Mouse (Mus musculus): ENCODE measurements around the gene Ptprm. TPM values are rescaled to one million over a fixed set of nuclear protein-coding genes. Genes with fewer than 3 reads are reported as not detected.

The Ptprm gene
- polyA plus RNA-seq, 2 experiments, result 0.66 to 0.79 TPM

DNA sequence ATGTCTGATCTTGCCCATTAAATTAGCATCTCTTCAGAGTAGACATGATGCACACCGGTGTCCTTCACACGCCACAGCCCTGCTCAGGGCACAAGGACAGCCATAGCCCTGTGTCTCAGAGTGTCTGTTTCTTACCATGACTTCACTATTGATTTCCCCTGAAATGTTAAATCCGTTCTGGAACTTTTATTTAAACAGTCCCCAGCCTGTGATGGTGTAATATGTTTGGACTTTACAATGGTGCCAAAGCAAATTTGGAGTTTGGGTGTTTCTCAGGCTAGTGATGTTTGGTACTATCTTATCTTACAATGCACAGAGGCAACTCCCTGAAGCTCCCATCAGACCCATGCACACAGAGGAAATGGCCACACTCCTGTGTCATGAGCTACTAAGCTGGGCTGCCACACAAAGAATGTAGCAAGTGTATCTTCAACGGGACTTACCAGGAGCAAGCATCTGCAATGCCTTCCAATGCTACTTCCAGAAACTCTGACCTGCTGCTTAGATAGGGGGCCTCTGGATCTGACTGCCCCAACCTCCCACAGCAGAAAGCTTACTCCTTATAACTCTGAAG is 212.0 kb downstream of the Ptprm start:
- H3K4me3 ChIP-seq (ENCODE audit: insufficient read depth in 1 of 2, low read depth in 2 of 2, low read length in 2 of 2), result no peak overlapping the region
- H3K4me1 ChIP-seq (replicated peaks; ENCODE audit: control insufficient read depth in 2 of 2, insufficient read depth in 2 of 2, low read length in 1 of 2), result no peaks in the 10 kb centered on the region
- WGBS (ENCODE audit: insufficient replicate concordance), result 69% methylated on average over 4 of the region's 4 CpGs
- H3K27me3 ChIP-seq (ENCODE audit: control insufficient read depth, insufficient read depth, low read length), result no peaks in the 10 kb centered on the region
- H3K36me3 ChIP-seq (replicated peaks; ENCODE audit: control insufficient read depth, insufficient read depth, low read depth), result no peaks in the 10 kb centered on the region
- no peaks in the 10 kb centered on the region for H3K9me3 ChIP-seq (ENCODE audit: control insufficient read depth, low read length)
- H3K4me2 ChIP-seq (ENCODE audit: low read depth), result no peak overlapping the region
- H3K9ac ChIP-seq (replicated peaks), result no peak overlapping the region
- H3K27ac ChIP-seq, result no peak overlapping the region
- DNase-seq (ENCODE audit: low read depth in 3 of 3, low spot score in 3 of 3) (no peak), ATAC-seq (ENCODE audit: insufficient read depth) (no peak)
- TF ChIP-seq CTCF (IDR thresholded peaks at IDR 0.05; ENCODE audit: low read depth) (no peak), EP300 (IDR thresholded peaks at IDR 0.05; ENCODE audit: low read depth) (no peak)

DNA sequence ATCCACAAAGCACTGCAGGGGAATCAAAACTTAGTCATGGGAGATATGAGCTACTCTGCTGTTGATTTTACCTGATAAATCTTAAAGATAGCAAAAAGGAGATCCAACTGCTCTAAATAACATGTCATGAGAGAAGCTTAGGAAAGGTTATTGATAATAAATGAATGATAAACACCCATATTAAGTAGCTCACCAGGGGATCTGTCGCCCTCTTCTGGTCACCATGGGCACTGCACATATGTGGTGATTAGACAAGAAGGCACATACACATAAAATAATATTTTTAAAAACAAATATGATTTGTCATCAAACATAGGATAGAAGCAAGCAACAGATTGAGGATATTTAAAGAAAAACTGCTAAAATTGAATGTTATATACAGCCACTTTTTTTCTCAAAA is 213.8 kb downstream of the Ptprm start:
- H3K27ac ChIP-seq, result no peak overlapping the region
- H3K4me1 ChIP-seq (replicated peaks; ENCODE audit: control insufficient read depth in 2 of 2, insufficient read depth in 2 of 2, low read length in 1 of 2), result 0 out of 4 replicates have a peak, but pooled peaks cover 0 to 1% of the 10 kb centered on the region in 2 experiments
- ATAC-seq (ENCODE audit: insufficient read depth) (no peak), DNase-seq (ENCODE audit: low read depth in 3 of 3, low spot score in 3 of 3) (no peak)
- no peak overlapping the region for H3K4me3 ChIP-seq (ENCODE audit: insufficient read depth in 1 of 2, low read depth in 2 of 2, low read length in 2 of 2)
- no peaks in the 10 kb centered on the region for H3K9me3 ChIP-seq (ENCODE audit: control insufficient read depth, low read length)
- no peaks in the 10 kb centered on the region for H3K27me3 ChIP-seq (ENCODE audit: control insufficient read depth, insufficient read depth, low read length)
- WGBS (ENCODE audit: insufficient replicate concordance), result 5% methylated on average over 1 of the region's 1 CpGs
- H3K36me3 ChIP-seq (replicated peaks; ENCODE audit: control insufficient read depth, insufficient read depth, low read depth), result no peaks in the 10 kb centered on the region
- TF ChIP-seq EP300 (IDR thresholded peaks at IDR 0.05; ENCODE audit: low read depth), result no peak
- peak; percentile 61 for TF ChIP-seq CTCF (IDR thresholded peaks at IDR 0.05; ENCODE audit: low read depth)
- no peak overlapping the region for H3K9ac ChIP-seq (replicated peaks)
- no peak overlapping the region for H3K4me2 ChIP-seq (ENCODE audit: low read depth)

- WGBS (ENCODE audit: insufficient replicate concordance), result 63% methylated on average over 12 of the region's 12 CpGs
- Histone ChIP-seq H3K4me1 (replicated peaks; ENCODE audit: control insufficient read depth in 2 of 2, insufficient read depth in 2 of 2, low read length in 1 of 2) (0 out of 4 replicates have a peak, but pooled peaks cover 0 to 1% of the 10 kb centered on the region in 2 experiments), H3K9ac (replicated peaks) (no peak overlapping the region), H3K27me3 (ENCODE audit: control insufficient read depth, insufficient read depth, low read length) (no peaks in the 10 kb centered on the region), H3K27ac (no peak overlapping the region), H3K36me3 (replicated peaks; ENCODE audit: control insufficient read depth, insufficient read depth, low read depth) (no peaks in the 10 kb centered on the region), H3K4me2 (ENCODE audit: low read depth) (no peak overlapping the region), H3K9me3 (ENCODE audit: control insufficient read depth, low read length) (no peaks in the 10 kb centered on the region), H3K4me3 (ENCODE audit: insufficient read depth in 1 of 2, low read depth in 2 of 2, low read length in 2 of 2) (no peak overlapping the region)
- no peak for TF ChIP-seq EP300 (IDR thresholded peaks at IDR 0.05; ENCODE audit: low read depth)
- TF ChIP-seq CTCF (IDR thresholded peaks at IDR 0.05; ENCODE audit: low read depth), result no peak
- no peak for DNase-seq (ENCODE audit: low read depth in 3 of 3, low spot score in 3 of 3)
- no peak for ATAC-seq (ENCODE audit: insufficient read depth)
Observed at GRCm38 (mm10) chr17:67138981-67139380, 215.3 kb downstream of the Ptprm start.

- no peak for DNase-seq (ENCODE audit: low read depth in 3 of 3, low spot score in 3 of 3)
- WGBS (ENCODE audit: insufficient replicate concordance), result 70% methylated on average over 7 of the region's 7 CpGs
- no peak overlapping the region for H3K4me2 ChIP-seq (ENCODE audit: low read depth)
Observed at GRCm38 (mm10) chr17:67136876-67137275, 217.4 kb downstream of the Ptprm start.

GRCm38 (mm10) chr17:67136421-67136820 is 217.8 kb downstream of the Ptprm start:
- 0 out of 4 replicates have a peak, but pooled peaks cover 0 to 1% of the 10 kb centered on the region in 2 experiments for H3K4me1 ChIP-seq (replicated peaks; ENCODE audit: control insufficient read depth in 2 of 2, insufficient read depth in 2 of 2, low read length in 1 of 2)
- no peak overlapping the region for H3K9ac ChIP-seq (replicated peaks)
- H3K4me3 ChIP-seq (ENCODE audit: insufficient read depth in 1 of 2, low read depth in 2 of 2, low read length in 2 of 2), result no peak overlapping the region
- no peak overlapping the region for H3K4me2 ChIP-seq (ENCODE audit: low read depth)
- H3K36me3 ChIP-seq (replicated peaks; ENCODE audit: control insufficient read depth, insufficient read depth, low read depth), result no peaks in the 10 kb centered on the region
- TF ChIP-seq CTCF (IDR thresholded peaks at IDR 0.05; ENCODE audit: low read depth), result no peak
- no peak for TF ChIP-seq EP300 (IDR thresholded peaks at IDR 0.05; ENCODE audit: low read depth)
- ATAC-seq (ENCODE audit: insufficient read depth) (no peak), DNase-seq (ENCODE audit: low read depth in 3 of 3, low spot score in 3 of 3) (no peak)
- 67% methylated on average over 8 of the region's 8 CpGs for WGBS (ENCODE audit: insufficient replicate concordance)
- no peaks in the 10 kb centered on the region for H3K9me3 ChIP-seq (ENCODE audit: control insufficient read depth, low read length)
- no peak overlapping the region for H3K27ac ChIP-seq
- no peaks in the 10 kb centered on the region for H3K27me3 ChIP-seq (ENCODE audit: control insufficient read depth, insufficient read depth, low read length)

More at GRCm38 (mm10) chr17:67136876-67137275, 217.4 kb downstream of the Ptprm start:
- no peak for TF ChIP-seq CTCF (IDR thresholded peaks at IDR 0.05; ENCODE audit: low read depth)
- no peak for TF ChIP-seq EP300 (IDR thresholded peaks at IDR 0.05; ENCODE audit: low read depth)
- Histone ChIP-seq H3K36me3 (replicated peaks; ENCODE audit: control insufficient read depth, insufficient read depth, low read depth) (no peaks in the 10 kb centered on the region), H3K4me1 (replicated peaks; ENCODE audit: control insufficient read depth in 2 of 2, insufficient read depth in 2 of 2, low read length in 1 of 2) (0 out of 4 replicates have a peak, but pooled peaks cover 0 to 1% of the 10 kb centered on the region in 2 experiments), H3K27me3 (ENCODE audit: control insufficient read depth, insufficient read depth, low read length) (no peaks in the 10 kb centered on the region), H3K4me3 (ENCODE audit: insufficient read depth in 1 of 2, low read depth in 2 of 2, low read length in 2 of 2) (no peak overlapping the region), H3K27ac (no peak overlapping the region), H3K9me3 (ENCODE audit: control insufficient read depth, low read length) (no peaks in the 10 kb centered on the region), H3K9ac (replicated peaks) (no peak overlapping the region)
- no peak for ATAC-seq (ENCODE audit: insufficient read depth)

Measured in liver, embryonic 14.5 days (tissue).